Comparison of ENCODE assay signal across 10 mouse cellular contexts in the genomic region with DNA sequence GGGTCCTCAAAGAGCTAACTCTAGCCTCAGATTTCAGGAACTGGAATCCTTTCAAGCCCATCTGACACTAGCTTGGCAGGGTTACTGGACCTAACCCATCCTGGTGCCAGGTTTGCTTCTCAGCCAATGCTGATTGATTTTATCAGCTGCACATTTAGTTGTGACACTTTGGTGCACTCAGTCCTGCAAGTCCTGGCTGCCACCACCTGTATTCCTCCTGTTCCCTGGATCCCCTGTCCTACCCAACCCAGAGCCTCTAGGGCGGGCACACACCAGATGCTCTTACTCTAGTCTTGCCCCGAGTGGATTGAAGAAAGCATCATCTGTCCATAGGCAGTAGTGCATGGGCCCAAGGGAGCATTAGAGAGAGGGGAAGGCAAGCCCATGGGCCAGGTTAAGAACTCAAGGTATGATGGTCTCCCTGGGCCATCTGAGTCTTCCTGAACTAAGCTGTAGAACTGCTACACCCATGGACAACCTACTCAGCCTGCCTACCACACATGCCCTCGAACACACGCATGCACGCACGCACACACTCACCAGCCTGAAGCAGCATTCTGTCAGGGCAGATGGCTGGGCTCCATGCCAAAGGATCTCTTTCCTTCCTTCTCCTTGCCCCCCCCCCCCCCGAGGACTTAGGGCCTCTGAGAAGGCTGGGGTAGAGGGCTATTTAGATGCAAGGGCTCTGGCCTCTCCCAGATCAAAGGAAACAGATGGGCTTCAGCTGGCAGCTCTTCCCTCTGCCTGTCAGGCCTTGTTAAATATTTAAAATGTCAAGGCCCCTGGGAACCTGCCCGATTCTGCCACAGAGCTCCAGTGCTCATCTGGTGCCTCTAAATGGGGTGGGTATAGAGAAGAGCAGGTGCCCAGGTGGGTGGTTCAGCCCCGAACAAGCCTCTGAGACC. TPM values are rescaled to one million over a fixed set of nuclear protein-coding genes. Genes with fewer than 3 reads are reported as not detected.
A peak's percentile ranks its signal among the peaks of the same experiment; 100 is the strongest.
DNase-seq lines count a peak whose midpoint lies in the region; ATAC-seq and TF ChIP-seq lines count a peak whose summit lies in the region.
"Had no signal": no experiment of that assay in that cellular context is flagged by ENCODE, and none has a peak within 500 bp of the region (broad histone marks: within the 10 kb centered on the region; RNA-seq: fewer than 3 reads in every experiment).

No protein-coding gene starts in this region.

- peak; percentile 87 for DNase-seq in left cerebral cortex, postnatal 4 days
- no peak for DNase-seq in left cerebral cortex, adult 2 months (ENCODE audit: extremely low spot score in 1 of 2, low spot score in 2 of 2)
- DNase-seq in adrenal gland, postnatal 36 days: peak; percentile 59 to 68
- peak; percentile 70 for DNase-seq in embryonic facial prominence, embryonic 14.5 days (ENCODE audit: low spot score)
- DNase-seq in midbrain, embryonic 14.5 days: peak; percentile 64
- no peak for DNase-seq in ovary, postnatal 10 days (ENCODE audit: low spot score)
- no peak for DNase-seq in c-Kit-positive CD71-positive TER-119-positive erythroid progenitor cells, embryonic 14.5 days (ENCODE audit: low spot score)

- intact Hi-C loops in left cerebral cortex, postnatal 4 days (cut with DNase I): no loop called here
- intact Hi-C loops in left cerebral cortex, adult 2 months (cut with DNase I): no loop called here

- no peak for TF ChIP-seq CTCF in left cerebral cortex, adult 2 months (IDR thresholded peaks at IDR 0.05)

- H3K36me3 ChIP-seq in embryonic facial prominence, embryonic 14.5 days (ENCODE audit: control insufficient read depth, insufficient read depth, low read length): no peaks in the 10 kb centered on the region
- no peaks in the 10 kb centered on the region for H3K36me3 ChIP-seq in midbrain, embryonic 14.5 days (ENCODE audit: control insufficient read depth, insufficient read depth, low read length)
- H3K36me3 ChIP-seq in heart, embryonic 12.5 days: no peaks in the 10 kb centered on the region
- H3K36me3 ChIP-seq: embryonic facial prominence, embryonic 12.5 days had no signal

- H3K4me3 ChIP-seq in left cerebral cortex, adult 2 months: no peak overlapping the region
- no peak overlapping the region for H3K4me3 ChIP-seq in embryonic facial prominence, embryonic 14.5 days (ENCODE audit: low read depth, low read length)
- no peak overlapping the region for H3K4me3 ChIP-seq in midbrain, embryonic 14.5 days (replicated peaks; ENCODE audit: low read depth, low read length)
- H3K4me3 ChIP-seq in heart, embryonic 12.5 days: no peak overlapping the region
- H3K4me3 ChIP-seq: embryonic facial prominence, embryonic 12.5 days had no signal

- WGBS in embryonic facial prominence, embryonic 14.5 days: 45% methylated on average over 7 of the region's 9 CpGs
- 43% methylated on average over 8 of the region's 9 CpGs for WGBS in midbrain, embryonic 14.5 days
- 64% methylated on average over 9 of the region's 9 CpGs for WGBS in heart, embryonic 12.5 days

- H3K9ac ChIP-seq in embryonic facial prominence, embryonic 14.5 days (ENCODE audit: low read depth, low read length): no peak overlapping the region
- no peak overlapping the region for H3K9ac ChIP-seq in midbrain, embryonic 14.5 days (replicated peaks; ENCODE audit: low read length)
- no peak overlapping the region for H3K9ac ChIP-seq in heart, embryonic 12.5 days
- H3K9ac ChIP-seq: embryonic facial prominence, embryonic 12.5 days had no signal

- H3K4me1 ChIP-seq in embryonic facial prominence, embryonic 14.5 days (ENCODE audit: control insufficient read depth, insufficient read depth, low read length): no peaks in the 10 kb centered on the region
- H3K4me1 ChIP-seq in midbrain, embryonic 14.5 days (ENCODE audit: control insufficient read depth, insufficient read depth, low read length): no peaks in the 10 kb centered on the region
- no peaks in the 10 kb centered on the region for H3K4me1 ChIP-seq in heart, embryonic 12.5 days (replicated peaks)
- H3K4me1 ChIP-seq: embryonic facial prominence, embryonic 12.5 days had no signal

- H3K9me3 ChIP-seq in embryonic facial prominence, embryonic 14.5 days (ENCODE audit: control insufficient read depth, low read length): no peaks in the 10 kb centered on the region
- no peaks in the 10 kb centered on the region for H3K9me3 ChIP-seq in midbrain, embryonic 14.5 days (ENCODE audit: control insufficient read depth, low read length)
- H3K9me3 ChIP-seq in heart, embryonic 12.5 days (replicated peaks): no peaks in the 10 kb centered on the region
- H3K9me3 ChIP-seq: embryonic facial prominence, embryonic 12.5 days had no signal

- peak; percentile 81 for ATAC-seq in embryonic facial prominence, embryonic 14.5 days (ENCODE audit: low read depth)
- ATAC-seq in midbrain, embryonic 14.5 days (ENCODE audit: low FRiP score, low TSS enrichment): peak; percentile 86
- no peak for ATAC-seq in heart, embryonic 12.5 days (ENCODE audit: insufficient number of reproducible peaks, low FRiP score)

- no peak overlapping the region for H3K27ac ChIP-seq in left cerebral cortex, adult 2 months
- H3K27ac ChIP-seq in embryonic facial prominence, embryonic 14.5 days (replicated peaks; ENCODE audit: low read depth, low read length): no peak overlapping the region
- no peak overlapping the region; the same call in 1 of the 2 replicates for H3K27ac ChIP-seq in midbrain, embryonic 14.5 days (replicated peaks; ENCODE audit: low read depth, low read length)
- H3K27ac ChIP-seq in heart, embryonic 12.5 days (ENCODE audit: poor library complexity, severe bottlenecking): no peak overlapping the region
- H3K27ac ChIP-seq: embryonic facial prominence, embryonic 12.5 days; kidney, postnatal 0 days had no signal

- no peak overlapping the region for H3K4me2 ChIP-seq in embryonic facial prominence, embryonic 14.5 days (ENCODE audit: low read depth, low read length)
- no peak overlapping the region for H3K4me2 ChIP-seq in midbrain, embryonic 14.5 days (ENCODE audit: low read length)
- H3K4me2 ChIP-seq in heart, embryonic 12.5 days: no peak overlapping the region
- H3K4me2 ChIP-seq: embryonic facial prominence, embryonic 12.5 days had no signal

- H3K27me3 ChIP-seq in embryonic facial prominence, embryonic 14.5 days (replicated peaks; ENCODE audit: control insufficient read depth, insufficient read depth, low read length): no peaks in the 10 kb centered on the region; the same call in 1 of the 2 replicates
- H3K27me3 ChIP-seq in midbrain, embryonic 14.5 days (ENCODE audit: control insufficient read depth, insufficient read depth, low read length): no peaks in the 10 kb centered on the region
- H3K27me3 ChIP-seq in heart, embryonic 12.5 days (replicated peaks): peaks cover 54% of the 10 kb centered on the region
- H3K27me3 ChIP-seq: embryonic facial prominence, embryonic 12.5 days had no signal

RNA-seq across cellular contexts. Expression of gene Atp2b3, which starts 21.7 kb away (rescaled TPM):
- total RNA-seq in left cerebral cortex, postnatal 4 days (2021): 10 to 100 TPM; 31.9 to 39.1 TPM
- 100 to 1,000 TPM in 1 of 2 experiments, 10 to 100 TPM in 1; 99.8 to 105 TPM for total RNA-seq in left cerebral cortex, adult 2 months (2021)
- total RNA-seq in adrenal gland, postnatal 36 days (2021): 10 to 100 TPM; 34.9 to 52.5 TPM
- polyA plus RNA-seq in embryonic facial prominence, embryonic 14.5 days (2014; fragmentation: Nextera tagmentation; extraction: Ambion mirVana): 0.80 and 1.3 TPM in 2 replicates
- polyA plus RNA-seq in midbrain, embryonic 14.5 days (2014; fragmentation: Nextera tagmentation; extraction: Ambion mirVana): 4.9 and 5.0 TPM in 2 replicates
- 0.41 and 0.48 TPM in 2 replicates for polyA plus RNA-seq in heart, embryonic 12.5 days (2016; fragmentation: Nextera tagmentation; extraction: Ambion mirVana)

RNA-seq across cellular contexts. Expression of gene Bgn, which starts 41.2 kb away (rescaled TPM):
- total RNA-seq in left cerebral cortex, postnatal 4 days (2021): 10 to 100 TPM; 49.5 to 51.5 TPM
- total RNA-seq in left cerebral cortex, adult 2 months (2021): 10 to 100 TPM; 15.5 to 17.6 TPM
- total RNA-seq in adrenal gland, postnatal 36 days (2021): 100 to 1,000 TPM; 251 to 260 TPM
- 263 and 311 TPM in 2 replicates for polyA plus RNA-seq in embryonic facial prominence, embryonic 14.5 days (2014; fragmentation: Nextera tagmentation; extraction: Ambion mirVana)
- polyA plus RNA-seq in midbrain, embryonic 14.5 days (2014; fragmentation: Nextera tagmentation; extraction: Ambion mirVana): 9.2 and 30.6 TPM in 2 replicates
- polyA plus RNA-seq in heart, embryonic 12.5 days (2016; fragmentation: Nextera tagmentation; extraction: Ambion mirVana): 71.9 and 72.9 TPM in 2 replicates

Comparison
In these comparisons a context has a peak if more than half of its experiments do, and no peak if none do; other contexts are left out.
1. DNase-seq: peak in left cerebral cortex, postnatal 4 days (single experiment), adrenal gland, postnatal 36 days (2 of 2), embryonic facial prominence, embryonic 14.5 days (single experiment) and midbrain, embryonic 14.5 days (single experiment); none in left cerebral cortex, adult 2 months (0 of 2), ovary, postnatal 10 days (single experiment) and c-Kit-positive CD71-positive TER-119-positive erythroid progenitor cells, embryonic 14.5 days (single experiment).
2. RNA of gene Bgn, which starts 41.2 kb away (total RNA-seq): 251 to 260 TPM in adrenal gland, postnatal 36 days; 49.5 to 51.5 TPM in left cerebral cortex, postnatal 4 days and 15.5 to 17.6 TPM in left cerebral cortex, adult 2 months; every median in the first group is over 4 times any median in the second.